Mouse (Mus musculus): ENCODE data around the gene Nrbf2.

Gene Nrbf2

DNA sequence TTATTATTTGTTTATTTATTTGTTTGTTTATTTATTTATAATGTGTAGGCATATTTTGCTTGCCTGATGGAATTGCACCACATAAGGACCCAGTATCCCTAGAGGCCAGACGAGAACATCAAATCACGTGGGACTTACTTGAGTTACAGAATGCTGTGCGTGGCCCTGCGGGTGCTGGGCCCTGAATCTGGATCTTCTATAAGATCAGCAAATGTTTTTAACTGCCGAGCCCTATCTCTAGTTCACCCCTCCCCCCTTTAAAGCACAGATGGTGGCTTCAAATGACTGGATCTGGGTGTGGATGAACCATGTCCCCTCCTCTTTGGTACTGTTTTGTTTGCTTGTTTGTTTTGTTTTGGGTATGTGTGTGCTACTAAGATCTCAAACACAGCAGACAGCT lies 10.2 kb upstream of the Nrbf2 start:
- DNase-seq (ENCODE audit: low read depth, low spot score), result no peak

DNA sequence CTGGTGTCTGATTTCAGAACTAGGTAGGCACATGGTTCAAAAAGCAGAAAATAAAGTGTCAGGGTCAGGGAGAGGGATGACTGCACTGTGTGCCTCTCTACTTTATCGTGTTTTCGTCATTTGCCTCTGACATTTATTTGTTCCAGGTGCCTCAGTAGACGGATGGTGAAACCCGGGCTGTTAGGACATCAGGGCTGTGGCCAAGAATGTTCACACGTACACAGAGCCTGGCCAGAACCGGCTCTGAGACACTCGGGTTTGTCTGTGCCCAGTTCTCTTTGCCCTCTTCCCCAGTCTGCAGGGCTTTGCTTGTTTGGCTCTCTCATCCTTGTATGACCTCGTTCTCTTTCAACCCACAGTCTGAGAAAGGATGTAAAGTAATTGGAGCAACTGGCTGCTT lies 6.0 kb upstream of the Nrbf2 start:
- no peak for DNase-seq (ENCODE audit: low read depth, low spot score)

DNA sequence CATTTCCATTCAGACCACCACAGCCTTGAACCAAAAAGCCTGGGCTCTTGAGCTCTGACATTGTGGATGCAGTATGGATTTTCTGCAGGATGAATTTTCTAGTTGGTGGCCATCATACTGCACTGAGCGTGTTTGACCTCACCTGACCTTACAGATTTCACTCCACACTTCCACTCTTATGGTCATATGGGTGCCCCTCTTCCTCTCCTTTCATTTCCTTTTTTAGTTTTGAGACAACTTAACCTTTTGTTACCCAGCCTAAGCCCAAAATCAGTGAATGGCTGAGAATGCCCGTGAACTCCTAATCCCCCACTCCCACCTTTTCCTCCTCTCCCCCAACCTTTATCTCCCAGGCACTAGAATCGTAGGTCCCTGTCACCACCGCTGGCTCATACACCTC lies 5.5 kb upstream of the Nrbf2 start:
- DNase-seq (ENCODE audit: low read depth, low spot score), result no peak

DNA sequence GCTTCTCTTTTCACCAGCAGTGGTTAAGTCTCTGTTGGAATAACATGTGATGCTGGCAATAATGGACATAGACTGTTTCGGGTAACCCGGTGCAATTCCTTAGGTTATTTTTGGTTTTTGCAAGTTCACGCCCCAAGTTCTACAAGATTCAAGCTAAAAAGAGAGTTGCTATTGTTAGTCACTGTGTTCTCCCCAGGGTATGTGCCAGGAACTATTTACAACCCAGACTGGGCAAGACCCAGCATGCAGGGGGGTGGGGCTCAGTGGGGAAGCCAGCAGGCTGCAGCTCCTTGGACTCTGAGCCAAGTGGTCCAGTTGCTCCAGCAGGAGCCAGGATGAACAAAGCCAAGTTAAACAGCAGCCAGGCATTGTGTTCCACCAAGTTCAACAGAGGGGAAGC lies 2.8 kb upstream of the Nrbf2 start:
- DNase-seq (ENCODE audit: low read depth, low spot score), result no peak

DNA sequence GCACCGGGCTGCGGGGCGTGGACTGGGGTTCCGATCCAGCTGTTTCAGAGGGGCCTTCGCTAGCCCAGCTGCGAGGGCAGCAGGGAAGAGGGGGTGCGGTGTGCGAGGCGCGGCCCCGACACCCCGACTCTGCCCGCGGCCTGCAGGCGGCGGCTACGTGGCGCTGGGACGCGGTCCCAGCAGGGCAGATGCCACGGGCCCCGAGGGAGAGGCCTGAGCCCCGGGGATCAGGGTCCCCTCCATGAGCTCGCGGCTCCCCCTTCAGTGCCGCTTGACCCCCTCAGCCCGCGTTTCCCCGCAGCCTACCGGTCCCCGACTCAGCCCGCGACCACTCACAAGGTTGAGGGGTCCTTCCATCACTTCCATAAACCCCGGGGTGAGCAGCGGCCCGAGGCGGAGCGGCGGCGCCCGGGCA lies 337 bp downstream of the Nrbf2 start:
- peak; percentile 4 for DNase-seq (ENCODE audit: low read depth, low spot score)

DNA sequence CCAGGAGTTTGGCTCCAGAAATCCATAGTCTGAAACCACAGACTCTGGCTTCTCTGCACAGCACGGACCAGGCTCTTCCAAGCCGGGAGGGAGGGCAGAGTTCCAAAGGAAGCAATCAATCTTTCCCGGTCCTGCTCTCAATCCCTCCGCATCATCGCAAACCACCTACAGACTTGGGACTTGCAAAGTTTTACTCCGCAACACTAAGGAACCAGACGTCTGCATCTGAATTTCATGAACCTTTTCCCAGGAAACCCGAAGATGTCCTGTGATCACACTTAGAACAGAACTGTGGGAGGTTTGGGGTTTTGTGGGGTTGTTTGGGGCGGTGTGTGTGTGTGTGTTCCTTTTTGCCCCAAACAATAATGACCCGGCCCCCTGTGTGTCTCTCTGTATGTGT lies 794 bp downstream of the Nrbf2 start:
- peak; percentile 8 for DNase-seq (ENCODE audit: low read depth, low spot score)

DNA sequence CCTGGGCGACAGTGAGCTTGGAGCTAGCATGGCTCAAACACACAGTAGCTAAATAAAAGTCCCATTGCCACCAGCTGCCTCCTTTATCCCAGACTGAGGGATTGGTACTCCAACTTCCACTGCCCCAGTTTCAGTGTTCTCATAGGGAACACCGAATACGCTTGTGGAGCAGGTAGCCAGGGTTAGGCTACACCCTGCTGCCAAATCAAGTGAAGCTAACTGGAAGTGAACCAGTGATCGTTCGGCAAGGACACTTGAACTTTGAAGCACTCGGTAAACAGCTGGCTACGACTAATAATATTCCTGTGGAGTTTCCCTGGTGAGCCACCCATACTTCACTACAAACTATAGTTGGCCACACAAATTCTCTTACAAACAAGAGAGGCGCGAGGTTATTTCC lies 1.6 kb downstream of the Nrbf2 start:
- DNase-seq (ENCODE audit: low read depth, low spot score), result no peak

DNA sequence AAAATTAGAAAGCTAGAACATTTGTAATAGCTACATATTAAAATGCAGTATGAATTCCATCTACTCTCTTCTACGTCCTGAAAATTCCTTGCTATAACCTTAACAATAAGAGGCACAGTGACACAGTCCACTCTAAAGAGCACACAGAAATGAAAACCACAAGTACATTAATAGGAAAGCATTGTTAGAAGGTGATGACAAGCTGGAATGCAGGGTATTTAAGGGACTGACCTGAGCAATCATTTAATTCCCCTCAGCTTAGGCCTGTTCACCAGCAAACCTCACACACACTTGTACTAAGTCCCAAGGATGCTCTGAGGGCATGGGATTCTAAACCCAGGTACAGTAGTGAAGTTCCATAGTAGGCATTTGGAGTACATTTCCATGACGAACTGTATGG lies 2.6 kb downstream of the Nrbf2 start:
- DNase-seq (ENCODE audit: low read depth, low spot score), result no peak

DNA sequence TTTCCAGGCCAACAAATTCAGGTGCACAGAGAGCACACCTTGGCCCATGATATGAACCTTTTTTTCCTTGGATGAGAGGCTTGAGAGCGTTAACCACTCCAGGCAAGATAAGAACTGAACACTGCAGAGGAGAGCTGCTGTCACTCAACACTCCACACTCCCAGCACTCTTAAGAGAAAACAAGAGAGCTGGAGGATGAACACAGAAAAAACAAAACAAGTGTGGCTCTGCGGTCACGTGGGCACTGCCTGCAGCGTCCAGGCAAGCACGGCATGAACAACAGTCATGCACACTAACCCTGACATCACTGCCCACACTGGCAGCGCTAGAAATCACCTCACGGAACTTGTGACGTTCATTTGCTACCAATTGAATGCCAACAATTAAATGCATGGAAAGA lies 3.3 kb downstream of the Nrbf2 start:
- DNase-seq (ENCODE audit: low read depth, low spot score), result no peak

DNA sequence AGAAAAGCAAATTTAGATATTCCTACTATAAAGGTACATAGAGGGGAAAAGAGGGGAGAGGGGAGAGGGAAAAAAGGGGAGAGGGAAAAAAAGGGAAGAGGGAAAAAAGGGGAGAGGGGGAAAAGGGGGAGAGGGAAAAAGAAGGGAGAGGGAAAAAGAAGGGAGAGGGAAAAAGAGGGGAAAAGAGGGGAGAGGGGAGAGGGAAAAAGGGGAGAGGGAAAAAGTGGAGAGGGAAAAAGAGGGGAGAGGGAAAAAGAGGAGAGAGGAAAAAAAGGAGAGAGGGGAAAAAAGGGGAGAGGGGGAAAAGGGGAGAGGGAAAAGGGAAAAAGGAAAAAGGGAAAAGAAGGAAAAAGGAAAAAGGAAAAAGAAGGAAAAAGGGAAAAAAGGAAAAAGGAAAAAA lies 9.2 kb downstream of the Nrbf2 start:
- DNase-seq (ENCODE audit: low read depth, low spot score), result no peak

DNA sequence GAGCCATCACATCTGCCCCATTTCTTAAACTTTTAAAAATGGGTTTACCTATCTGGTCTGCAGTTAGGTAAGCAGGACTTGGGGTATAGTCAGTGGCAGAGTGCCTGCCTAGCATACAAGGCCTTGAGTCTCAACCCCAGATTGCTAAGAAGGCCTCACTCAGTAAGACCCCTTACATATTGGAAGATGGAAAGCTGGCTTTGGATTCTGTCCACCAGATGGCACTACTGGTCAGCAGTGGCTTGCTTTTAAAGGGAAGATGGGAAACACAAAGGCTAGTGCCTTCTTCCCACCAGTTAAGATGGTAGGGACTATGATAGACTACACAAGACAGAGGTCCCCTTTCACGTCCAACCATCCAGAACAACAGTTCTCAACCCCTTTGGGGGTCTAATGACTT lies 20.3 kb downstream of the Nrbf2 start:
- DNase-seq (ENCODE audit: low read depth, low spot score), result peak; percentile 31

DNA sequence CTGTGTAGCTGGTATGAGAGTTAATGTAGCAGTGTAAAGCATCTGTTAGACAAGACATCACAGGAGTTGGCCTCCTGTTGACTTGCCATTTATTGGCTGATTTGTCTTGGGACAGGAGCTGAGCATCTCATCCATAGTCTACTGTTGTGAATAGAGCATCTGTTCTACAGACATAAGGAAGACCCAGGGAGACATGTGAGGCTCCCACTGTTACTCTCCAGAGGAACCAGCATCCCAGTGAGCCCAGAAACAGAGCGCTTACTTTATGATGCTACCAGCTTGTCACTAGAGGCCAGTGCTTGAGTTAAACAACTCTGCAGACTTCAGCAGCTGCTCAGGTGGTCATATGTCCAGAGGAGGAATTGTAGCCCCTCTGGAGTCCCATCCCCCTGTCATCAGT lies 32.0 kb downstream of the Nrbf2 start:
- no peak for DNase-seq (ENCODE audit: low read depth, low spot score)

DNA sequence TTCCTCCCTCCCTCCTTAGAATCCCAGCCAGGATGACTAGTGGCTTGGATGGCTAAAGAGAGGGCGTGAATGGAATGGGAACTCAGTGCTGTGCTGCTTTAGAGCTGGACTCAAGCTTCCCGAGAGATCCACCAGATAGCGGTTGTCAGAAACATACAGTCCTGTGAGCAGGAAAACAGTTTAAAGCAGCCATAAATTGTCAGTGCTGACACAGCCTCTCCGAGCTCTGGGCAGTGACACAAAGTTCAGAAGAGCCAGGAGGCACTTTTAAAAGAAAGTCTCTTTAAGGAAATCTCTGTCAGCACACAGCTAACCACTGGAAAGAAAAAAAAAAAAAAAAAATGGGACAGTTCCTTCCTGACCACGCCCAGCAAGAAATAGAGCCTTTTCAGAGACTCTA lies 32.8 kb downstream of the Nrbf2 start:
- DNase-seq (ENCODE audit: low read depth, low spot score), result no peak

DNA sequence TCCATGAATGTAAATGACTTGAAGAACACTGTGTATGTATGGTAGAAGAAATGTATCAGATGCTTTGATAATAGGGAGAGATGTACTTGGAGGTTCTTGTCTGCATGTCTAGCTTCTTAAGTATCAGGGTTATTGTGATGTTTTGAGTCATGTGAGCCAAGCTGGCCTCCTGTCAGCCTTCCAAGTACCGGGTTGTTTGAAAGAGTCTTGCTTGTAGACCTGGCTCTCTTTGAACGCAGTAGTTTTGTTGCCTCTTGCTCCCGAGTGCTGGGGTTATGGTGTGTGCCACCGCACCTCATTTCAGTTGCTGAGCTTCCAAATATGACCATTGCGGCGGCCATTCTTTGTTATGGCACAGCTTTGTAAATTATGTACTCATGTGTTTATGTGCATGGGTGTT lies 34.3 kb downstream of the Nrbf2 start:
- DNase-seq (ENCODE audit: low read depth, low spot score), result no peak

DNA sequence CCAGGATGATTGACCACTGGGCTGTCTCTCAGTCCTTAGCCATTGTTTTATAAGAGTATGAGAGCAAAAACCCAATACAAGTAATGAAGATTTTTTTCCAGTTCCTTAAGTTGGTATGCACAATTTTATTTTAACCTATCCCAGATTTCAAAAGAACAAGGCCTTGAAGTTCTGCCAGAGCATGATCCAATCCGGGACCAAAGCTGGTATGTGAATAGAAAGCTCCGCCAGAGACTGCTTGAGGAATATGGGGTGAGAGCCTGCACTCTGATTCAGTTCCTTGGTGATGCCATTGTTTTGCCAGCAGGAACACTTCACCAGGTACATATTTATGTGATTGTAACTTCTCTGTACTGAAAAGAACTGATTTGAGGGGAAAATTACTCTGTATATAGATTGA lies 35.6 kb downstream of the Nrbf2 start:
- DNase-seq (ENCODE audit: low read depth, low spot score), result no peak

DNA sequence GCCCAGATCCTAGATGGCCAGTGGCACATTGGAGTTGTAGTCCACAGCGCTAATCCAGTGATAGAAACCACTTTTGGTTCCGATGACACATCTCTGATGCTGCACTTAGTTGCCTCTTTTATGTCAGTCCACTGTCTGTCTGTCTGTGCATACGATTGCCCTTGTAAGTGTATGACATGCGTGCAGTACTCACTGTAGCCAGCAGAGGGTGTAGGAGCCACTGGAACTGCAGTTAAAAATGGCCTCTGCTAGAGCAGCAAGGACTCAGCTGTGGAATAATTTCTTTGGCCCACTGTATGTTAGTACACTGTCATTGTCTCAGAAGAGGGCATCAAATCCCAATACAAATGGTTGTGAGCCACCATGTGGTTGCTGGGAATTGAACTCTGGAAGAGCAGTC lies 38.0 kb downstream of the Nrbf2 start:
- DNase-seq (ENCODE audit: low read depth, low spot score), result peak; percentile 5

DNA sequence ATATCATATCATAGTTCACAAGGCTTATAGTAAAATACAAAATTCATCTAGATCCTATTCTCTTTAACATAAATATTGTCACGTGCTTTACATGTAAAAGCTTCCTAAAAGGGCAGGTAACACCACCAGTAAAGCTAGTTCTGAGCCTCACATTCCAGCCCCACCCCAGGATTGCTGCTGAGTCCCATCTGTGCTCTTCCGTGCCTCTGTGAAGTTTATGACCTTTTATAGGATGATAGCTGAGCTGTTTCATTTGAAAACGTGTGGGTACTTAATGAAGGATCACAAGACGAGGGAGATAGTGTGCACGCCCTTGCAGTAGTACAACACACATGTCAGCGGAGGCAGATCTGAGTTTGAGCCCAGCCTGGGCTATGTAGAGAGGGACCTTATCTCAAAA lies 54.7 kb downstream of the Nrbf2 start:
- no peak for DNase-seq (ENCODE audit: low read depth, low spot score)

DNA sequence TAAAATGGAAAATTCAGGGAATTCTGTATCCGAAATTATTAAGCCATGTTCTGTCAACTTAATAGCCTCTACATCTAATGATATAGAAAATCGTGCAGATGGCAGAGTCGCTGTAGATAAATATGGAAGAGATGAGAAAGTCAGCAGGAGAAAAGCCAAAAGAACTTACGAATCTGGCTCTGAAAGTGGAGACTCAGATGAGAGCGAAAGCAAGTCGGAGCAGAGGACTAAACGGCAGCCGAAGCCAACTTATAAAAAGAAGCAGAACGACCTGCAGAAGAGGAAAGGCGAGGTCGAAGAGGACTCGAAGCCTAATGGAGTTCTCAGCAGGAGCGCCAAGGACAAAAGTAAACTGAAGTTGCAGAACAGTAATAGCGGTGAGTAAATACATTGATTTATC lies 58.6 kb downstream of the Nrbf2 start:
- DNase-seq (ENCODE audit: low read depth, low spot score), result no peak

DNA sequence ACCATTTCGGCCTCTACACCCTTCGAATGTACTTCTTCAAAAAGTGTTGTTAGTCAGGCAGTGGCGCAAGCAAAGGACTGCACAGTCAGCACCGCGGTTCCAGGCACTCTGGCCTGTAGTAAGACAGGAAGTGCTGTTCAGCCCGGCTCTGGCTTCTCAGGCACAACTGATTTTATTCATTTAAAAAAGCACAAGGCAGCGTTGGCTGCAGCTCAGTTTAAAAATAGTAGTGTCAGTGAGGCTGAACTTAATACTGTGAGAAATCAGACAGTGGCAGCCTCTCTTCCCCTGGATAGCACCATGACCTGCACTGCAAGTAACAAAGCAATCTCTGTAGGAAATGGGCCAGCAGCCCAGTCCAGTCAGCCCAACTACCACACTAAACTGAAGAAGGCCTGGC lies 59.0 kb downstream of the Nrbf2 start:
- DNase-seq (ENCODE audit: low read depth, low spot score), result no peak

DNA sequence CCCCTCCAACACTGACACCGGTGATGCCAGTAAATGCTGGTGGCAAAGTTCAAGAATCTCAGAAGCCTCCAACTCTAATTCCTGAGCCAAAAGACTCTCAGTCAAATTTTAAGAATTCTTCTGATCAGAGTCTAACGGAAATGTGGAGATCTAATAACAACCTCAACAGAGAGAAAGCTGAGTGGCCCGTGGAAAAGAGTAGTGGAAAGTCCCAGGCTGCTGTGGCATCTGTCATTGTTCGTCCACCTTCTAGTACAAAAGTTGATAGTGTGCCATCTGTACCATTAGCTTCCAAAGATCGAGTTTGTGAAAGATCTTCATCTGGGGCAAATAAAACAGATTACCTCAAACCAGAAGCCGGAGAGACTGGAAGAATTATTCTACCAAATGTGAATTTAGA lies 59.6 kb downstream of the Nrbf2 start:
- no peak for DNase-seq (ENCODE audit: low read depth, low spot score)

DNA sequence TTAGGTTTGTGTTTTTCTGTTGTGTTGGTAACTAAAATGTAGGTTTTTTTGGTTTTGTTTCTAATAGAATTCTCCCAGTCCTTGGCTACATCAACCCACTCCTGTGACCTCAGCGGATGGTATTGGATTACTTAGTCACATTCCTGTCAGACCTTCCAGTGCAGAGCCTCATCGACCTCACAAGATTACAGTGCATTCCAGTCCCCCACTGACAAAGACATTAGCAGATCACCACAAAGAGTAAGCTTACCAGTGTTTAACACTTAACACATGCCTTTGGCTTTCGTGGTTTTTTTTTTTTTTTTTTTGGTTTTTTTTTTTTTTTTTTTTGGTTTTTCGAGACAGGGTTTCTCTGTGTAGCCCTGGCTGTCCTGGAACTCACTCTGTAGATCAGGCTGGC lies 61.2 kb downstream of the Nrbf2 start:
- DNase-seq (ENCODE audit: low read depth, low spot score), result no peak

DNA sequence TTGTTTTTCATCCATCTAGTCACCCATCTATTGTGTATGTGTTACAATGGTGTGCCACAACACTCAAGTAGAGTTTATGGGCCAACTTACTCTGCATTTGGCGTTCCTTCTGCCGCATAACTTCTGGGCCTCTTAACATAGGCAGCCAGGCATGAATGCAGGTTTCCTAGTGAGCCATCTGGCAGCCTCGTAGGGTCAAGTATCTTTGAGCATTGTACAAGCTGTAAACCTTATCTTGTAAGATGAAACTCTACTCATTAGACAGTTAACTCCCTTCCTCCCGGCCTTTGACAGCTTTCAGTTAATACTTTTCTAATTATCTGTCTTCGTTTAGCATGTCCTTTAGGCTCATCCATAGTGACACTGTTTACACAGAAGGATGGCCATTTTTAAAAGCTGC lies 63.8 kb downstream of the Nrbf2 start:
- DNase-seq (ENCODE audit: low read depth, low spot score), result no peak

DNA sequence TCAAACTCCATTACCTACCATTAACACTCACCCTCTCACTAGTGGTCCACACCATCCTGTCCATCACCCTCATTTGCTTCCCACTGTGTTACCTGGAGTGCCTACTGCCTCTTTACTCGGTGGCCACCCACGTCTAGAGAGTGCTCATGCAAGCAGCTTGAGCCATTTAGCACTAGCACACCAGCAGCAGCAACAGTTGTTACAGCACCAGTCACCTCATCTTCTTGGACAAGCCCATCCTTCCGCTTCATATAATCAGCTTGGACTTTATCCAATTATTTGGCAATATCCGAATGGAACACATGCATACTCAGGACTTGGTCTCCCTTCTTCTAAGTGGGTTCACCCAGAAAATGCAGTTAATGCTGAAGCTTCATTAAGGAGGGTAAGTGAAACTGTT lies 64.9 kb downstream of the Nrbf2 start:
- no peak for DNase-seq (ENCODE audit: low read depth, low spot score)

DNA sequence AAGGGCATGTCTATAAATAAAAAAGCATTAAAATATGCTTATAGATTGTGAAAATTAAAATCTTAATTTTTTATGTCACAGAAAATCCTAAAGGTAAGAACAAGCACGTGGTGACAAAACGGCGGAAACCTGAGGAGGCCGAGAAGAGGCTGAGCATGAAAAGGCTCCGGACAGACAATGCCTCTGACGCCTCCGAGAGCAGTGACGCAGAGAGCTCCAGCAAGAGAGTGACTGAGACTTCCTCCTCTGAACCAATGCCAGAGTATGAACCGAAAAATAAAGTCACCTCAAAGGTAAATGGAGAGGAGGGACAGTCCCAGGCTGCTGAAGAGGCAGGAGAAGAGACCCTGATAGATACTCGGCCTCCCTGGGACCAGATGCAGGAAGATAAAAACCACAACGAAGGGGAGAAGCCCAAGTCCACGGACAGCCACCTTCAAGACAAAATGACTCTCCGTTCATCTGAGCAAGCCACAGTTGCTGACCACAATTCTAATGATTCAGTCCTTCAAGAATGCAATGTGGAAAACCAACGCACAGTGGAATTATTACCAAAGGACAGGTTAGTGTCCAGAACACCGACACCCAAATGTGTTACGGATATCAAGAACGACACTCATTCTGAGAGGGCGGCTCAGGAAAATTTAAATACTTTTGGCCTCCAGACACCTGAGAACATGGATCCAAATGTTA lies 66.1 kb downstream of the Nrbf2 start:
- DNase-seq (ENCODE audit: low read depth, low spot score), result no peak

Measured in embryo, embryonic 11.5 days (tissue).